Mouse (Mus musculus) cortical plate, adult 2 months (tissue): ENCODE measurements at regions not wholly inside any gene's neighbourhood (a gene's known extent, or its start where the extent isn't known, plus 50 kb on each side); places are given as distances from the start of the nearest gene placed in this dataset.

Experiments used
- CTCF ChIP-seq: fragments of 200-500 bp; IDR thresholded peaks from 2 replicates; pipeline ENCODE4 v1.5.1; 2011; ENCODE audit warnings: mild to moderate bottlenecking, control low read depth, low read length; ENCODE audit not compliant: insufficient read depth; ENCODE audit errors: extremely low read depth
- POLR2A ChIP-seq: fragments of 200-500 bp; IDR thresholded peaks from 2 replicates; pipeline ENCODE4 v1.6.1; 2011; ENCODE audit warnings: mild to moderate bottlenecking, low read length, control low read depth; ENCODE audit not compliant: insufficient read depth; ENCODE audit errors: extremely low read depth

DNA sequence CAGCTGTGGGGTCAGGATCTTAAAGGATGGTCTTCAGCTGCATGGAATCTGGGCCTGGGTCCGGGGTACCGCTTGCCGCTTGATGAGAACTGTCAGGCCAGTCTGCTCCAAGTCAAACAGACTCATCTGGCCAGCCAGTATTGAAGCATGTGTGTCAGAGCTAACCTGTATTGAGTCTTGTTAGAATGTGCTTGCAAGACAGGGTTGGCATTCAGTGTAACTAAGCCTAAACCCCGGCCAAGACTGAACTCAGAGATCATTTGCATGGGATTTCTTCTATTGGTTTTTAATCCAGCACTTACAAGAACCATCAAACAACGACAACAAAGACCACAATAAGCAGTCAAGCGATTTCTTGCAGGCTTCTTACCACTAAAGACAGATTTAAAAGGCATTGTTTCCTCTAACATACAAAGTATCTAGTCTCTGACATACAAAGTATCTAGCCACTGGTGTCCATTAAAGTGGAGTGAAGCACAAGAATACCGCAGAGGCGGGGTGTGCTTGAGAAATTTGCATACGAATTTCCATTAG is 105.3 kb upstream of the Cmc1 start:
- TF ChIP-seq CTCF: no peak
- TF ChIP-seq POLR2A: no peak
